Mouse (Mus musculus) heart, adult 8-10 months (tissue): Measurements from ENCODE around the gene Slc35f1. TPM values are rescaled to one million over a fixed set of nuclear protein-coding genes. Genes with fewer than 3 reads are reported as not detected.
"Not testable (repeated sequence)": the region's sequence is repeated elsewhere in the genome, so short reads cannot be mapped to it uniquely, and the experiment has no call there.

ENCODE experiments used
- DNase-seq: peaks from one replicate; pipeline ENCODE4 v3.0.0; 2022; ENCODE audit warnings: low spot score
- total RNA-seq, 4 experiments: library from RNA; stranded (reverse); gene quantifications; 2 replicates each; pipeline ENCODE4 v1.2.4; 2022

Gene Slc35f1
- total RNA-seq, 4 experiments from 2014 or later = 0.66 to 0.88 (median 0.74) TPM

DNA sequence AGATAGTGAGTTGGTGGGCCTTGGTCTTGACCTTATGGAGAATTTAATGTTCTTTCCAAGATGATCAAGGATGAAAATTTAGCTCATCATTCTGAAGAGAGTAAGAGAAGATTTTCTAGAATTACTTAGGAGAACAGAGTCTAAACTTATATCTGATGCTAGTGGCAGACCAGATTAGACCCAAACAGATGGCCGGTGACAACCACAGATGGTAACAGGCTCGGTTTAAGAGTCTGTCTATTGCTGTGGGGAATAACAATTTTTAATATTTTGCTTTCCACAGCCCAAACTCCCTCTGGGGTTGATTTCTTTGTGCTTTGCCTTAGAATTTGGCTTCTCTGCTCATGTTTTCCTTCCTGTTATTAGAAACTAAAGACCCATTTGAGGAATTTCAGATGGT, 96.7 kb downstream of the Slc35f1 start:
- no peak for DNase-seq

DNA sequence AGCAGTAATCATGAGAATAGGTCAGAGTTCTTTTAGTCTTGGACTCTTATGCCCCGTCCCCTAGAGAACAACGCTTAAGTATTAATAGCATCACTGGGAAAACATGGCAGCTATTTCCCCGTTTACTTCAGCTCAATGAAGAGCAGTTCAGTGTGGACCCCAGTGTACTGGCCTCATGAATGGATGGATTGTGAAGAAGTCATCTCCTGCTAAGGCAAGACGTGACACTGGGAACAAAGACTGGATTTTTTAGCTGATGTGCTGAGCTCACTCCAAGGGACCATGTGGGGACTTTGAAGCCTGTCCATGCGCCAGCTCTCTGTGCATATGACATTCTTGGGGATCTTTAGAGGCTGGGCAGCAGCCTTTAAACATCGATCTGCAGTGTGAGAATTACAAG, 101.2 kb downstream of the Slc35f1 start:
- no peak for DNase-seq

DNA sequence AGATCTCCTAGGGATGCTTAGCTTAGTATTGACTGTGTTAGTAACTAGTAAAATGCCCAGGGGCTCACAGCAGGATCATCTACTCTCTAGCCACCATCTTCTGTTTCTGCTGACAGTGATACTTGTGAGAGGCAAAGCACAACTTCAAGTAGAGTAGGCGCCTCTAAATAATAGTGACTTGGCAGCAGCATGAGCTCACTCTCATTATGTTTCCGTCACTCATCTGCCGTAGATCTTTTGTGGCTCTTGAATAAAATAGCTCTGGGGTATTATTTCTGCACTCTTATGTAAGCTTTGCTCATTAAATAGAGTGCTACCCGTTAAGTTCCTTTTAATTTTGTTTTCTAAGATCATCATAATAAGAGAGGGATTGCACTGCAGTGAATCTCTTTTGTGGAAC, 107.1 kb downstream of the Slc35f1 start:
- DNase-seq = no peak

DNA sequence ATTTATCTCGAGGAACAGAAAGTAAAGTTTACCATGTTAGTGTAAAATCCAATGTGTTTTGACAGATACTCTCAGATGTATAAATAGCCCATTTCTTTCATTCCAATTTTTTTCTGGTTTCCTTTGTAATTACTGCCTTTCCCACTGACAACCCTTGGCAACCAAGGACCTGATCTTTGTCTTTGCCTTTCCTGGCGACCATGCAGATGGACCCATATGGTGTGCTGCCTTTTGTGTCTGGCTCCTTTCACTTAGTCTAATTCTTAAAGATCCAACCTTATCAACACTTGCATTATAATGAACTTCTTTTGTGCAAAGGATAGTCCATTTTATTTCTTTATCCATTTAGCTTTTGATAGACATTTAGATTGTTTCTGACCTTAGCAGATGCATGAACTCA, 117.5 kb downstream of the Slc35f1 start:
- no peak for DNase-seq

DNA sequence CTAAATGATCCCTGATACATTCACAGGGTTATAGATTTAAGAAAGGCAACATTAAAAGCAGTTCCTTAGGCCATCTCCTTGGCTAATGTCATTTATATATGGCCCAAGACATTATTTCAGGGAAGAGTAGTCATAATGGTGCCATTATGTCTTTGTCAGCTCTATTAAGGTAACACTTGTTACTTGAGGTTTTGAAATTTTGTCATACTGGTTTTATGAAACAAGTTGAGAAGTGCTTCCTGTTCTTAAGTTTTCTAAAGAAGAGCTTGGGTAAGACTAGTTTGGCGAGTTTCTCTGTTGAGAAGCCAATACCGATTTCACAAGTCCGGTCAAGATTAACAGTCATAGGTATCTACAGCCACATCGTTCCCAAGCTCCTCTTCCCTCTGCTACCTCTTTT, 122.5 kb downstream of the Slc35f1 start:
- DNase-seq = no peak

DNA sequence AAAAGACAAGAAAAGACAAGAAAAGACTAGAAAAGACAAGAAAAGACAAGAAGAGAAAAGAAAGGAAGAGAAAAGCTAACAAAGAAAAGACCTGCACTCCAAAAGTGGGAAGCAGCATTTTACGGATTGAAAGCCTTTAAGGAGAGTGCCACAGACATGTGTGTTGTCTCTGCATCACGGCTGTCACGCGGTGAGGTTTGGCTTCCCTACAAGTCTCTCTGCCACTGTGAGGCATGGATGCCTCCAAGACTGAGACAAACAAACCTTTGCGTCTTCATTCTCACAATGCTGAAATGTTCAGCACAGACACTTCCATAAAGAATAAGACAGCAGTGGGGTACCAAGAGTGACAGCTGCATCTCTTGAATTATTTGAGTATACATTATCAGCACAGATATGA, 124.0 kb downstream of the Slc35f1 start:
- DNase-seq = no peak

DNA sequence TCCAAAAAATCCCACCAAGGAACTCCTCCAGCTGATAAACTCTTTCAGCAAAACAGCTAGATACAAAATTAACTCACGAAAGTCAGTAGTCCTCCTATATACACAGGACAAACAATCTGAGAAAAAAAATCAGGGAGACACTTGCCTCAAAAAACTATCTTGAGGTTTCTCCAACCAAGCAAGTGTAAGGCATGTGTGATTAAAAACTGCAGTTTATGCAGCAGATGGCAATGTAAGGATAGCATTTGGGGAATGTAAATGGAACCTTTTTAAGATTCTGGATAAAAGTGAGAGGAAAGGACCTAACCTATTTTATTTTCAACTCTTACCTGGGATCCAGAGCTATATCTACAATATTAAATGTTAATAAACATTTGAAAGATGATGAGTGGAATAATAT, 129.3 kb downstream of the Slc35f1 start:
- no peak for DNase-seq

DNA sequence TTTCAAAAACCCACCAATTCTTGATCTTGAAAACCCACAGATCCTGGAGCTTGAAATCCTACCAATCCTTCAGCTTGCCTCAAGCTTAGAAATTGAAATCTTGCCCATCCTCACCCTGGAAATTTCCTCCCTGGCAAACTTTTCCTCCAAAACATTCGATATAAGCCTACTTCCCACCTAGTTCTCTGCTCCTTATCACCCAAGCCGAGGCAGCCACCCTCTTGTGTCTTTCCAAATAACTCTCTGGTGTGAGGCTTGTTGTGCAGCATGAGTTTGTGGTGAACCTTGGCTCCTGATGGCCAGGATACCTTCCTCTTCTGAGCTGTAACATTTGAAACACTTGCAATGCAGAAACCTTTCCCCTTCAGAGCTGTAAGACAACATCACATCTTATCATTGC, 132.6 kb downstream of the Slc35f1 start:
- DNase-seq = no peak

DNA sequence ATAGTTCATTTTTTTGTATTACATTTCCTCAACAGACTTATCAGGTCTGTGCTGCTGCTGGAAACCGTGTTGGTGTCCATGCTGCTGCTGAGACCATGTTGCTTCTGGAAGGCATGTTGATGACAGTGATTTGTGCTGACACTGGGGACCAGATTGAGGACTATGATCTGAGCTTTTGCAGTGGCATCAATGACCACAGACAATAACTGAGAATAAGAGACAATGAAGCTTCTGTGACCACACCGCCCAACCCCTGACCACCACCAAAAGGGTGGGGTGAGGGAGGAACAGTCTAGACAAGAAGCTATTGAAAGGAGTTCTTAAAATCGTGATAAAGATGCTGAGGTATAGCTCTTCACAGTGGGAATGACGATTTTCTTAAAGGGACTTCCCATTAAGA, 135.4 kb downstream of the Slc35f1 start:
- DNase-seq = no peak

DNA sequence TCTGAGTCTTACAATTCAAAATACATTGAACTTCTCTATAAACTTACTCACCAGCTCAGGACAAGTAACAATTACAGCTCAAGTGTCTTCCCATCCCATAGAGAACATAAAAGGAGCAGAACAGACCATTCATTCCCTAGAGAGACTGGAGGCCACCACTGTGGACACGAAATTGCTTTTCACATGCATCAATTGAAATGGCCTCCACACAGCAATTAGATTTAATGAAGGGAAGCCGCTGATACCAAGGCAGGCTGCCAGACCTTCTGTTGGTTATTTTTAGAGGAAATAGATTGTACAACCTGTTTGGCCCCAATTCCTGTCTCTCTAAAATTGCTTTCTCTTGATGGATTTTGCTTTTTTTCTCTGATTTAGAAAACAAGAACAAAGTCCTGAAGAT, 150.5 kb downstream of the Slc35f1 start:
- no peak for DNase-seq

DNA sequence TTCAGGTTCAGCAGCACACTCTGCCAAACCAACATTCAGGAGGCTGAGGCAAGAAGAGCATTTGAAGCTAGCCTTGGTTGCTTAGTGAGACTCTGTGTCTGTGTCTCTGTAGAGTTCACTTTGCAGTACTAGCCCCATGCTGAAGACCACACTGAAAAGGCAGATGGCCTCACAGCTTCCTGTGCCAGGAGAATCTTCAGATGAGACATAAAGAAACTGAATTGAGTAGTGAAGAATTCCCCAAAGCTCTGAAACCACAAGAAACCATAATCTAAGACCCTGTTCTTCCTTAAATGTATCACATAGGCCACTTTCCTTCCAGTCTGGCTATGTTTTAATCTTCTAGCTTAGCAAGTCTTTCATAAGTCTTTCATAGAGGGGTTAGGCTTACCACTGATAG, 161.7 kb downstream of the Slc35f1 start:
- no peak for DNase-seq

DNA sequence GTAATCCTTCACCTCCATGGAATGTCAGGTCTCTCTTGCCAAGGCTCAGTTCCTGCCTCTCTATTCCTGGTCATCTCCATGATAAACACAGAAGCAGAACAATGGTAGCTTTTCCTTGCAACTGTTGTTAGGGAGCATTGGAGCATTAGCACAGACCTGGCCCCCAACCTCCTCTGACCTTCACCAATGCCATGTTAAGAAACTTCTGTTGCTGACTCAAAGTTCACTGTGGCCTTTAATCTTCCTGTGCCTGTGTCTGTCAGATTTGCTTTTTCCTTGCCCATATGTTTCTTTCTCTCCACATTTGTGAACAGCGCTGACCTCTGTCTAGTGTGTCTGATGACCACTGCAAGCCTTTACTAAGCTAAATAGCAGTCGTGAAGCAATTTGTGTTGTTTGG, 170.5 kb downstream of the Slc35f1 start:
- DNase-seq = no peak

DNA sequence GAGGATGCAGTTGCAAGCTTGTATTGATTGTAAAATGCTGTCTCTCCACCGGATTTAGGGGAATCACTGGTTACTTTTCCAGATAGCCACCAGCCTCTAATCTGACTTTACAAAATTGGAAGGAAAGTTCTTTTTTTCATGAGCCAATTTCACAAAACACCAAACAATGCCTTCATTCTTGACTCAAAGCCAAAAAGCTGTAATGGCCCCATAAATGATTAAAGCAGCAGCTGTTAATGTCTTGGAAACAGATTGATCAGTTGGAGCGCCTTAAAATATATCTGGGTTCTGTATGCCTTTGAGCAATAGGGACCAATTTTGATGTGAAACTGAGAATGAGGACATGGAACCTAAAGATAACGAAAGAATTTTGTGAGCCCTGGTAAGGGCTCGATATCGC, 174.6 kb downstream of the Slc35f1 start:
- no peak for DNase-seq

DNA sequence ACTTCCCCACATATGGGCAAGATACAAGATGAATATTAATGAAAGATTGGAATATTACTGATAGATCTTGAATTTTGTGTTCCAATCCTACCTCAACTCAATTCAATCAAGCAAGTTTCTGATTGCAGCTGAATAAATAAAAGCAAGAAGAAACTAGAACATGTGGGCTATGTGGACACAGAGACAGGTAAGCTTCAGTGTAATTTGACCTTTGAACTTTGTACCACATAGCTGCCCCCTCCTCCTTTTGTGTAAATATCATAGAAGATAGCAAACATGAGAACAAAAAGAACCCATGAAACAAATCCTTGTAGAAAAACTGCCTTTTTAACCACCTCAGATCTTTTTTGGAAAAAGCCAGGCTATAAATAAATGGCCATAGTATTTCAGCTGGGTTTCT, 180.8 kb downstream of the Slc35f1 start:
- DNase-seq = no peak

DNA sequence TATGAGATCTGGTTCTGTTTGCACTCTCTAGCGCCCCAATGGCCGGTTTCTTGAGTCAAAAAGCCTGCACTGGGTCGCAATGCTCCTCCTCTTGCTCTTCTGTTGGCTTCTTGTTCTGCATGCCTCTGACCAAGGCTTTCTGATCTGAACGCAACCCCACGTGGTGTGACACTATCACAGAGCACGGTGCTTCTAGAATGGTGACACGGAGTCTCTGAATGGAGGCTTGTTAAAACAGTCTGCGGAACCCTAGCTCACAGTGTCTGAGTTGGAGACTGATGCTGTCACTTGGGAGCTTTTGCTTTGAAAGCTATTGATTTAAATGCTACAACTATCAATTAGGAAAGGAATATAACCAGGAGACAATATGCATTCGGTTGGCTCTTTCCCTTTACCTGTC, 183.8 kb downstream of the Slc35f1 start:
- no peak for DNase-seq

DNA sequence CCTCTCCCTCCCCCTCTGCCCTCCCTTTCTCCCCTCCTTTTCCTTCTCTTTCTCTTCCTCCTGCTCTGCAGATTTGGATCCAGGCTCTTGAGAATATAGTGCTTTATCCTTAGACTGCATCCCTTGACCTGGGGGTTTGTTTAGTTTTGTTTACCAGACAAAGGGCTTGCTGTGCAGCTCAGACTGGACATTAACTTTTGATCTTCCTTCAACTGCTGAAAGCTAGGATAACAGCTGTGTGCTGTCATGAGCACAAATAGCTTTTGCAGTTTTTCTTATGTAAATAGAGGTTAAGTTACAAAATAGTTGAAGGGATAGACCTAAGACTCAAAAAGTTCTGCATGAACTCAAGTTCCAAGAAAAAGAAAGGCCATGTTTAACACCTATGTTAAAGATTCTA, 184.4 kb downstream of the Slc35f1 start:
- DNase-seq = no peak

DNA sequence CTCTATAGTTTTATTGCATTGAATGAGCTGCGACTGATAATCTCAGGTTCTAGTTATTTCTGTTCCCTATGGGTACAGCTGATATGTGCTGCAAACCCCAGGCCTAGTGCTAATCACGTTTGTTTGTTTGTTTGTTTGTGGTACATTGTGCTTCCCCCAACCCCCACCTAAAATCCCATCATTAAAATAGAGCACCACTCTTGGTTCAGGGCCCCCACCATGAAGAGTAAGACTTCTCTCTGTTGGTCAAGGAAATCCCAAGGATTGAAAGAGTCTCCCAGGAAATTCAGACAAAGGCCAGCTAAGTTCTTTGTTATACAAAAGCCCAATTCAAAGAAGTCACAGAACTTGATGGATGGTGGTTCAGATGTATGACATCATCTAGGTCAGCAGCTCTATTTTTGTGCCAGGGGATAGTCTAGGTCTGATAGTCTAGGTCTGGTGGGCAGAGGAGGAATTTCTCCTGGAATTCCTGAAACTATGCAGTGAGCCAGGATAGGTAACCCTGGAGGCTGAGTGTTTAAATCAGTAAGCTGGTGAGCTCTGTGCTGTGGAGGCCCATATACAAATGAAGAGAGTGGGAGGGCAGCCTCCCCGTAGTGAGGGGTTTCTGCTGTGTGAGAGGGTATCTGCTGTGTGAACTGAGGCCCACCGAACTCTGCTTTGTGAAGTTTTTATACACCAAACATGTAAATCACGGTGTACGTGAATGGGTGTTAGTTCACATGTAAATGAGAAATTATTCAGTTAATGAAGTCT, 187.1 kb downstream of the Slc35f1 start:
- no peak for DNase-seq

DNA sequence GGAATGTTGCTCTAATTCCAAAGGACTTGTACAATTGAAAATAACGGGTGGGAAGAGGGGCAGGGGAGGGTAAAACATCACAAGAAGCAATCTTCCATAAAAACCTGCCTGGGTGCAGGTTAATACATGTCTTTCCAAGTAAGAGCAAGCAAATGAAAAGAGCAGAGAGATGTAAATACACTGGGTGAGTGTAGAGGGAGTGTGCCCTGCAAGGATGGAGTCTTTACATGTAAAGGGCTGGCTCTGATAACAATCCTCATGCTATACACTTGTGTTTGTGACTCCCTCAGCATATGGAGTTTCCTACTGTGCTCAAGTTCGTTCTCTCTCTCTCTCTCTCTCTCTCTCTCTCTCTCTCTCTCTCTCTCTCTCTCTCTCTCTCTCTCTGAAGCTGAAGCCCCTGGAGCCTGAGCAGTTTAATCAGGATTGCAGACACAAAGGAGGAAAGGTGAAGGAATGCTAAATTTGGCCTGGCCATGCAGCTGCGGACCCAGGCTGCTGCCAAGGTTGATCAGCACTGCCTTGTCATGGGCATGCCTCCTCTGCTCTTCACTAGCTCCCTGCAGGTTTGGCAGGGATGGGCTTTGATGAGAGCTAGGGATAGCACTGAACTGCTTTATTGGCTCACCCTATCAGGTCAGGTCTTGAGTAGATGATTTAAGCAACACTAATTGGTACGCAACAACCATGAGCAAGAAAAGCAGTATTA, 187.9 kb downstream of the Slc35f1 start:
- no peak for DNase-seq

DNA sequence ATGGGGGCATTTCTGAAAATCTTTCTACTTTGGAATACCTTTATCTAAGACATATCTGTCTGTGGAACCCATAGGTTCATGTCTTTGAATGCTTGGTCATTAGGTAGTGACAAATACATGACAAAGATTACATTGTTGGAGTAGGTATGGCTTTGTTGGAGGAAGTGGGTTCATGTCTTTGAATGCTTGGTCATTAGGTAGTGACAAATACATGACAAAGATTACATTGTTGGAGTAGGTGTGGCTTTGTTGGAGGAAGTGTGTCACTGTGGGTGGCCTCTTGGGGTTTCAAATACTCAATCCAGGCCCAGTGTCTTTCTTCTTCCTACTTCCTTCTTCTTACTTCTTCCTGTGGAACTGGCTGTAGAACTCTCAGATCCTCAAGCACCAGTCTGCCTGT, 206.4 kb downstream of the Slc35f1 start:
- DNase-seq = not testable (repeated sequence)

DNA sequence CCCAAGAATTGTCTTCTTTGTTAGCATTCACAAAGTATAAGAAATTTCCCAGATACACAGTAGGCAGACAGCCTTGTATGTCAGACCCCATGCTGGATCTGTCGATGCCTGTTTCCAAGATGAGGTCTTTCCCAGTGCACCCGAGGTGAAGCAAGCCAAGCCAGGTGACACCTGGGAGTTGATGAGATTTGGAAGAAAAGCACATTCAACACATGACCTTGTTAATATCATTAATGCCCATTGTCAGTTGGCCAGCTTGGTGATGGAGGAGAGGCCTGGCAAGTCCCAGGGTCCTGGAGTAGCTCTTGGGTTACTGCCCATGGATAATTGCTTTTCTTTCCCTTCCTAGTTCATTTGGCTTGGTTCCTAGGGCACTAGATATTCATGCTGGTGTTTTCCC, 214.6 kb downstream of the Slc35f1 start:
- DNase-seq = no peak

DNA sequence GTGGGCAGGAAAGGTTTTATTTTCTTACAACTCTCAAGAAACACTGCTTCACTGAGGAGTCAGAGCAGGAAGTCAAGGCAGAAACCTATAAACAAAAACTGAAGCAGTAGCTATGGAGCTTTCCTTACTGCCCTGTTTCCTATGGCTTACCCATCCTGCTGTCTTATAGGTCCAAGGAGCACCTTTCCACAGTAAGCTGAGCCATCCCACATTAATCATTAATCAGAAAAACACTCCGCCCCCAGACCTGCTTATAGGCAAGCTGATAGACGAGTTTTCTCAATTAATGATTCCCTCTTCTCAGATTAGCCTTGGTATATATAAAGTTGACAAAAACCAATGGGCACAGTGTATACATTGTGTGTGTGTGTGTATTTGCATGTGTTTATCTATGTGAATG, 221.4 kb downstream of the Slc35f1 start:
- DNase-seq = no peak

DNA sequence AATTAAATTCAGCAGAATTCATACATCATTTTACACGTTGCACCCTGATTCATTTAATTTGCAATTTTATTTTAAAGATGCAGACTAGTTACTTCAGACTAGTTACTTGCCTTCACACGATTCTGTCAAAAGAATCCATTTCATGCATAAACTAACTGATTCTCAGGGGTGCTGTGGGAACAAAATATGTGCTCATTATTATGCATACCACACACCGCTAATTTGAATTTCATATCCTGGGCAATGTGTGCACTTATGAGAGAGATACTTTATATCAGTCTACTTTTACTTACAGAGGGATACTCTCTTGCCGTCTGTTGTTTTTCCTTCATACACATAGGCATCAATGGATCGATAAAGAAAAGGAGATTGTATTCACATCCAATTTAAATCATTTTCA, 228.4 kb downstream of the Slc35f1 start:
- DNase-seq = no peak

DNA sequence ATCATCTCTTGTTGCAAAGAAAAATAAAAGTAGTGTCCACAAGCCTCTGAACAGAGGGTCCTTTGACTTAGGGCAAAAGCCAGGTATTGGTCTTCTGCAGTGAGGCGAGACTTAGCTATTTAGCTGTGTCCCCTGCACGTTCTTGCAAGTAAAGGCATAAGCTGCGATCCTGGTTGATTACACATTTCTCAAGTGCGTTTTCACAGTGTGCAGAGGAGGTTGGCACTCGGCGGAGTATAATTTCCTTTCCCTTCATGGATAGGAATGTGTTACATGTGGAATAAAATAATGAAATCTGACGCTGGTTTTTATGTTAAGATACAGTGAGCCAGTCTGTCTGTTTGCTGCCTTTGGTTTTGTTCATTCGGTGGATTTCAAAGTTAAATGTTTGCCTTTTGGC, 232.8 kb downstream of the Slc35f1 start:
- DNase-seq = no peak

DNA sequence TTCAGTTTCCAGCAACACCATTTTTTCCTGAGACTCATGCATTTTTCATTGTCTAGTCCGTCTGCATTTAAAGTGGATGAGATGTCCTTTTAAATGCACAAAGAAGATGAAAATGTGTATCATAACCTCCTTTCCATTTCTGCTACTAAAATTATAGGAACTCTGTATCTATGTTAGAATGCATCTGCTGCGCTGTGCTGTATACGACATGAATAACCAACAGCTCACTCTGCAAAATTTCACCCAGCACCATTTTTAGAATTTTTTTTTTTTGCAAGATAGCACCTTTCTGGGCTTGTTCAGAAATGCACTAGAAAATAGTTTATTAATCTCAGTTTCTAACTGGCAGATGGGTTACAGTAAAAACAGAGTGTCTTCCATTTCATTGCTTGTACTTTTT, 236.0 kb downstream of the Slc35f1 start:
- no peak for DNase-seq
